Mouse (Mus musculus): ENCODE results near the gene Srek1ip1. TPM values are rescaled to one million over a fixed set of nuclear protein-coding genes. Genes with fewer than 3 reads are reported as not detected.

Gene Srek1ip1
- total and polyA plus RNA-seq, 2 experiments from 2014 or later: 12.9 to 15.9 TPM

DNA sequence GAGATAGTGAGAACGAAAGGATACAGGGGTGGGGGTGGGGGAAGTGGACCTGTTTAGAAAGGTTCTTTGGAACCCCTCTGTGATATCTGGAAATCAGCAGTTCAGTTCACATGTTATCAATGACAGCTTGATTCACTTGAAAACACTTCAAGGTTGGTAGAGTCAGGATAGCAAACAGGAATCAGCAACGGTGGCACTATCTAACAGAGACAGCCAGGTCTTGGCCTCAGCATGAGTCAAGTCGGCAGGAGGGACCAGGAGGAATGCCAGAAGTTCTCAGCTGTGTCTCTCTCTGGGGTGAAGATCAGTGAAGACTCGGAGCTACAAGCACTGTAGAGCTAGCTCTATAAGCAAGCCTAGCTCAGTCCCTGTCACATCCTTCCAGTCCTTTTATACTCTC lies 86.2 kb downstream of the Srek1ip1 start:
- no peaks in the 10 kb centered on the region for H3K9me3 ChIP-seq (ENCODE audit: low read length)
- H3K27ac ChIP-seq (ENCODE audit: low read depth, low read length): no peak overlapping the region
- no peak overlapping the region for H3K4me3 ChIP-seq (ENCODE audit: low read depth, low read length)
- H3K36me3 ChIP-seq (ENCODE audit: insufficient read depth): no peaks in the 10 kb centered on the region
- H3K4me1 ChIP-seq (ENCODE audit: insufficient read depth): no peaks in the 10 kb centered on the region
- ATAC-seq (no peak), DNase-seq (no peak)
- H3K4me2 ChIP-seq (ENCODE audit: low read depth): no peak overlapping the region
- H3K9ac ChIP-seq: no peak overlapping the region
- H3K27me3 ChIP-seq (ENCODE audit: insufficient read depth, low read length): no peaks in the 10 kb centered on the region
- no peak for TF ChIP-seq CTCF (IDR thresholded peaks at IDR 0.05; ENCODE audit: low read depth)
- 84% methylated on average over 4 of the region's 4 CpGs for WGBS

DNA sequence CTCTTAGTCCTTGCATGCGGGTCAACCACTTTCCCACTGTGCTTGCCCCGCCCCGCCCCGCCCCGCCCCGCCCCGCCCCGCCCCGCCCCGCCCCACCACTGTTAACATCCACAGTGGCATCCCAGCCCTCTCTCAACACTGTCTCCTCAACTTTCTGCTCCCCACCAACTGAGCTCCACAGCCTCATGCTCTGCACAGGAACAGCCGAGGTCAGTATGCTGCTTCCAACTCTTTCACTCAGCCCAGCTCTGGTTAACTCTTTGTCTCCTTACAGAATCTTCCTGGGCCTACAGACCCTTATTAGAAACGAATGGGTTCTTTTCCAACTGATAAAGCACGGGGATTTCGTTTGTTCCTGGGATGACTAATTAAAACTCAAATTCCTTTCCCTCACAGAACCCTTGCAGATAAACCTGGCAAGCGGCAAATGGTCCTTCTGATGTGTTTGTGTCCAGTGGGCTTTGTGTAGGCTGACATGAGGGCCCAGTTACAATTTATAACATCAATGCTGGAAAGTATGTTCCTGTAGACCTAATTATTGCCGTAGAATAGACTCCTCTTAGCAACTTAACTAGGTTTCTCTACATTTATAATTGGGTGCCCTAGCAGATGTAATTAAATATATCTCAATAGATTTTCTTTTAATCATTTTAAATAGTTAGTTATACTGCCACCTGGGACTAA lies 91.4 kb downstream of the Srek1ip1 start:
- Histone ChIP-seq H3K27me3 (ENCODE audit: insufficient read depth, low read length) (no peaks in the 10 kb centered on the region), H3K27ac (ENCODE audit: low read depth, low read length) (no peak overlapping the region), H3K4me3 (ENCODE audit: low read depth, low read length) (no peak overlapping the region), H3K36me3 (ENCODE audit: insufficient read depth) (no peaks in the 10 kb centered on the region), H3K9me3 (ENCODE audit: low read length) (no peaks in the 10 kb centered on the region), H3K4me2 (ENCODE audit: low read depth) (no peak overlapping the region), H3K4me1 (ENCODE audit: insufficient read depth) (no peaks in the 10 kb centered on the region), H3K9ac (no peak overlapping the region)
- no peak for TF ChIP-seq CTCF (IDR thresholded peaks at IDR 0.05; ENCODE audit: low read depth)
- ATAC-seq: no peak
- no peak for DNase-seq
- 24% methylated on average over 16 of the region's 16 CpGs for WGBS

DNA sequence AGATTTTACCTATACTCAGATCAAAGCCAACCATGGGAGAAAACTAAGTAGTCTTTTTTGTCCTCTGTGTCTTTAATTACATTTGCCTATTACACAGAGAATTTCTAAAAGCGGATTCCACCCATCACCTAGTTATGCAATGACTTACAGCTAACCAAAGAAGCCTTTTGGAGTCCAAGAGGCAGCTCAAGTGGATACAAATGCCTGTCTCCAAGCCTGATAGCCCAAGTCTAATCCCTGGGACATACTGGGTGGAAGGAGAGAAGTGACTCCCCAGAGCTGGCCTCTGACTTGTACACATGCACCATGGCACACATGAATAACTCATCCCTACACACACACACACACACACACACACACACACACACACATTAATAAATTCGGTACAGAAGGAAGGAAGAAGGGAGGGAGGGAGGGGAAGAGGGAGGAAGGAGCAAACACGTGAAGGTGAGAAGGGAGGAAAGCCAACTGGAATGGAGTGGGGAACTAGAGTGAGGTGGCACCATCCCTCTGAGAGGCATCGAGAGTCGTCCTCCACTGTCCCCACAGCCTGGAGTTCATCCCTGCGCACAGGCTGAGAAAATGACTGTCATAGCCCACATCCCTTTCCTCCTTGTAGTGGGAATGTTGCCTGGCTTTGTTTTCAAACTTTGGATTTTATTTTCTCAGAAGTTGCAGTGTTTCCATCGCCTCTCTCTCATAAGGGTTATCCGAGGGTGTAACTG lies 94.2 kb downstream of the Srek1ip1 start:
- no peaks in the 10 kb centered on the region for H3K27me3 ChIP-seq (ENCODE audit: insufficient read depth, low read length)
- H3K9me3 ChIP-seq (ENCODE audit: low read length): no peaks in the 10 kb centered on the region
- H3K27ac ChIP-seq (ENCODE audit: low read depth, low read length): no peak overlapping the region
- H3K36me3 ChIP-seq (ENCODE audit: insufficient read depth): no peaks in the 10 kb centered on the region
- TF ChIP-seq CTCF (IDR thresholded peaks at IDR 0.05; ENCODE audit: low read depth): no peak
- H3K9ac ChIP-seq: no peak overlapping the region
- H3K4me2 ChIP-seq (ENCODE audit: low read depth): no peak overlapping the region
- 77% methylated on average over 8 of the region's 8 CpGs for WGBS
- DNase-seq (no peak), ATAC-seq (no peak)
- no peaks in the 10 kb centered on the region for H3K4me1 ChIP-seq (ENCODE audit: insufficient read depth)
- H3K4me3 ChIP-seq (ENCODE audit: low read depth, low read length): no peak overlapping the region

Other genes starting within 250 kb of the Srek1ip1 start
- gene Cwc27, start 24.7 kb downstream of the Srek1ip1 start, total RNA-seq (2014; rRNA removed): 14.8 and 18.9 TPM in 2 replicates
- gene Cwc27, start 24.7 kb downstream of the Srek1ip1 start, polyA plus RNA-seq (2015; fragmentation: Nextera tagmentation; extraction: Ambion mirVana): 21.8 and 26.7 TPM in 2 replicates
- gene Shisal2b, start 71.4 kb downstream of the Srek1ip1 start, total RNA-seq (2014; rRNA removed): 1.8 and 3.0 TPM in 2 replicates
- gene Shisal2b, start 71.4 kb downstream of the Srek1ip1 start, polyA plus RNA-seq (2015; fragmentation: Nextera tagmentation; extraction: Ambion mirVana): 1.7 and 2.4 TPM in 2 replicates